Mouse (Mus musculus) hindbrain, embryonic 15.5 days (tissue): Measurements from ENCODE around the gene Npl. TPM values are rescaled to one million over a fixed set of nuclear protein-coding genes. Genes with fewer than 3 reads are reported as not detected.

Experiments
- ATAC-seq: fragments of 200-750 bp; cut with Nextera tagmentation; 2 replicates; pipeline ENCODE4 v1.8.0; 2017; ENCODE audit warnings: low read depth, moderate number of reproducible peaks, moderate TSS enrichment; ENCODE audit not compliant: low FRiP score
- H3K27ac ChIP-seq: fragments of 300-500 bp; sonication (generic); replicated peaks from 2 replicates; pipeline ENCODE4 v1.5.1; 2015; ENCODE audit warnings: mild to moderate bottlenecking, inconsistent platforms
- H3K27me3 ChIP-seq: fragments of 300-500 bp; sonication (generic); 2 replicates; pipeline ENCODE4 v1.6.1; 2015; ENCODE audit warnings: control low read depth, inconsistent platforms
- H3K36me3 ChIP-seq: fragments of 300-500 bp; sonication (generic); 2 replicates; pipeline ENCODE4 v1.6.1; 2015; ENCODE audit warnings: control low read depth, inconsistent platforms
- H3K4me1 ChIP-seq: fragments of 300-500 bp; sonication (generic); replicated peaks from 2 replicates; pipeline ENCODE4 v1.6.1; 2015; ENCODE audit warnings: control low read depth, inconsistent platforms
- H3K4me2 ChIP-seq: fragments of 300-500 bp; sonication (generic); 2 replicates; pipeline ENCODE4 v1.6.1; 2015; ENCODE audit warnings: moderate library complexity, mild to moderate bottlenecking, inconsistent platforms
- H3K4me3 ChIP-seq: fragments of 300-500 bp; sonication (generic); 2 replicates; pipeline ENCODE4 v1.5.1; 2015; ENCODE audit warnings: mild to moderate bottlenecking, inconsistent platforms
- H3K9ac ChIP-seq: fragments of 300-500 bp; sonication (generic); 2 replicates; pipeline ENCODE4 v1.6.1; 2015; ENCODE audit warnings: inconsistent platforms
- H3K9me3 ChIP-seq: fragments of 300-500 bp; sonication (generic); 2 replicates; pipeline ENCODE4 v1.6.1; 2016; ENCODE audit warnings: control low read depth, inconsistent platforms
- WGBS: fragments of 180-500 bp; shearing (Covaris S2); methylation state at CpG from one replicate; pipeline ENCODE4 v1.1.7; 2015; 5-methylcytosine and 5-hydroxymethylcytosine counted together
- polyA plus RNA-seq: library from polyadenylated mRNA; unstranded; fragments of >200 nt; fragmentation: Nextera tagmentation; extraction: Ambion mirVana; gene quantifications from 2 replicates; pipeline ENCODE4 v1.2.1, GENCODE M21; 2015

The Npl gene
- polyA plus RNA-seq, 1 experiment from 2014 or later: 14.7 TPM

DNA sequence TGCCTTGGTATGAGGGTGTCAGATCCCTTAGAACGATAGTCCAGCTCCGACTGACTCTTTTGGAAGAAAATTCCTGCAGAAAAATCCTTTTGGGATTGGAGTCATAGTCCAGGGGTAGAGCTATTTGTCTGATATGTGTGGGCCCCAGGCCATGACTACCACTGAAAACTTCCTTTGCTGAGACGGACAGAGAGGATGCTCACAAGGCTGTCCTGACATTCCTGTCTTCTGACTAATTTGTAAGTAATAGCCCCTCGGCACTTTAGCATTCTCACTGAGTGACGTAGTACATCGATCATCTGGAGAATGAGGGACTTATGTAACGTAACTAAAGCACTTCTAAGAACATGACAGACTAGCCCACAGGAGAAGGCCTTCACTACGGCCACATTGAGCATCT, 15.9 kb upstream of the Npl start:
- Histone ChIP-seq H3K36me3 (no peaks in the 10 kb centered on the region), H3K9ac (no peak overlapping the region), H3K27ac (no peak overlapping the region), H3K4me1 (peaks cover 6% of the 10 kb centered on the region; the same call in 1 of the 2 replicates), H3K4me3 (no peak overlapping the region), H3K4me2 (no peak overlapping the region), H3K27me3 (no peaks in the 10 kb centered on the region), H3K9me3 (no peaks in the 10 kb centered on the region)
- 80% methylated on average over 8 of the region's 8 CpGs for WGBS
- ATAC-seq: no peak

DNA sequence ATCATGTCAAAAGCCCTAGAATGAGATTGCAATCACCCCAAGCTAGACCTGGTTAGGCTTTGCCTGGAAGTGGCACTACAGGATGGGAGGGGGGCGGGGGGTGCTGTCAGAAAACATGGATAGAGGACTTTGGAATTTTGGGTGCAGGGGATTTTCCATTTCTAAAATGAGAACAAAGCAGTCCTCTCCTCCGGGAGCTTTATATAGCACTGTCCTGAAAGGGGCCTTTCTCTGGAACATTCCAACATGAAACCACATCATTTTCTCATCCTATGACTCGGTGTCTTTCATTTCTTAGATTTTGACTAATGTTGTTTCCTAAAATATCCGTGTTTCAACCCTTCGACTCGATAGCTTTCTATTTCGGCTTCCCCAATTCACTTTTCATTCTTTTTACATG, 14.9 kb upstream of the Npl start:
- Histone ChIP-seq H3K9ac (no peak overlapping the region), H3K4me1 (peaks cover 8% of the 10 kb centered on the region; the same call in 1 of the 2 replicates), H3K9me3 (no peaks in the 10 kb centered on the region), H3K4me3 (no peak overlapping the region), H3K36me3 (no peaks in the 10 kb centered on the region), H3K27me3 (no peaks in the 10 kb centered on the region), H3K27ac (no peak overlapping the region), H3K4me2 (no peak overlapping the region)
- ATAC-seq: no peak
- WGBS: 88% methylated on average over 7 of the region's 7 CpGs

DNA sequence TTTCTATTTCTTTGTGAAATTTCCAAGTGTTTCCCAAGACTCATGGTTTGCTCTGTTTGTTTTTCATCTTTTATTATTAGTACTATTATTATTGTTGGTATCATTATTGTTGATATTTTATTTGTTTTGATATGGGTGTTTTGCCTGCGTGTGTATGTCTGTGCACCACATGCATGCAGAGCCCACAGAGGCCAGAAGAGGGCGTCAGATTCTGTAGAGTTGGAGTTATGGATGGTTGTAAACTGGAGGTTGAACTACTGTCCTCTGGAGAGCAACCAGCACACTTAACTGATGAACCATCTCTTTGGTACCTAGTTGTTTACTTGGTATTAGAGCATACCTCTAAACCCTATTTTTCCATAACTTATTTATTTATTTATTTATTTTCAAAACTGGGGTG, 13.8 kb upstream of the Npl start:
- Histone ChIP-seq H3K4me1 (peaks cover 8% of the 10 kb centered on the region; the same call in 1 of the 2 replicates), H3K4me2 (no peak overlapping the region), H3K4me3 (no peak overlapping the region), H3K36me3 (no peaks in the 10 kb centered on the region), H3K27me3 (no peaks in the 10 kb centered on the region), H3K27ac (no peak overlapping the region), H3K9ac (no peak overlapping the region), H3K9me3 (no peaks in the 10 kb centered on the region)
- 58% methylated on average over 2 of the region's 2 CpGs for WGBS
- ATAC-seq: no peak

DNA sequence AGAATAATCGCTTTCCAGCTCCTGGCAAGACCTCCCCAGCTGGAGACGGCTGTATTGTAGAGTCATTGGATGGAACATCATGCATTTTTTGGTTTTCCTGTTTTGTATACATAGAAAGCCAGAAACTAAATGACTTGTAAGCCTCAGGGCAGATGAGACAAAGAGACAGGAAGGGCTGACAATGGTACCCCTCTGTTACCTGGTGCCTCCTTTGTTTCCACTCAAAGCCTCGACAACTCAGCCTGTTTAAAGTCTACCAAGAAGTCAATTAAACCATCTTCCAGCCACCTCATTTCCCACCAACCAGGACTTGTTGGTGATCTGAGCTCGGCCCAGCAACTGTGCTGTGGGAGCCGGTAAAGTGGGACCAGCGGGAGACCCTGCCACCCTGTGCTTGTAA, 11.0 kb upstream of the Npl start:
- no peak overlapping the region for H3K4me2 ChIP-seq
- no peak for ATAC-seq
- H3K9me3 ChIP-seq: no peaks in the 10 kb centered on the region
- 50% methylated on average over 6 of the region's 6 CpGs for WGBS
- no peak overlapping the region for H3K4me3 ChIP-seq
- H3K9ac ChIP-seq: no peak overlapping the region
- H3K27me3 ChIP-seq: no peaks in the 10 kb centered on the region
- no peak overlapping the region for H3K27ac ChIP-seq
- H3K4me1 ChIP-seq: peaks cover 8% of the 10 kb centered on the region; the same call in 1 of the 2 replicates
- no peaks in the 10 kb centered on the region for H3K36me3 ChIP-seq

DNA sequence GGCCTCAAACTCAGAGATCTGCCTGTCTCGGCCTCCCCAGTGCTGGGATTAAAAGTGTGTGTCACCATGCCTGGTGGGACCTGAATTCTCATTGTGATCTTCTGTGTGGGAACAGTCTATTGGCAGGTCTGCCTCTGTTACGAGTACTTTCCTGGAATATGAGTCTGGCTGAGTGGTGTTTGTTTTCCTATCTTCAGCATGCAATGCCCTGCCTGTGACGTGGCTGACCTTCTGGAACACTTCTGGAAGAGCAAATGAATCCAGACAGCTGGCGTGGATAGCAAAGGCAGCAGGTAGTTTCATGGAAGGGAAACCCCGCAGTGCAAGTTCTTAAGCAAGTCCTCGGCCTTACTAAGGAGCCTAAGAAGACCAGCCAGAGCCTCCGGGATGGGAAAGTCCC, 9.9 kb upstream of the Npl start:
- WGBS: 65% methylated on average over 7 of the region's 7 CpGs
- Histone ChIP-seq H3K4me3 (no peak overlapping the region), H3K9ac (no peak overlapping the region), H3K4me1 (peaks cover 8% of the 10 kb centered on the region; the same call in 1 of the 2 replicates), H3K36me3 (no peaks in the 10 kb centered on the region), H3K27ac (no peak overlapping the region), H3K4me2 (no peak overlapping the region), H3K9me3 (no peaks in the 10 kb centered on the region), H3K27me3 (no peaks in the 10 kb centered on the region)
- no peak for ATAC-seq

DNA sequence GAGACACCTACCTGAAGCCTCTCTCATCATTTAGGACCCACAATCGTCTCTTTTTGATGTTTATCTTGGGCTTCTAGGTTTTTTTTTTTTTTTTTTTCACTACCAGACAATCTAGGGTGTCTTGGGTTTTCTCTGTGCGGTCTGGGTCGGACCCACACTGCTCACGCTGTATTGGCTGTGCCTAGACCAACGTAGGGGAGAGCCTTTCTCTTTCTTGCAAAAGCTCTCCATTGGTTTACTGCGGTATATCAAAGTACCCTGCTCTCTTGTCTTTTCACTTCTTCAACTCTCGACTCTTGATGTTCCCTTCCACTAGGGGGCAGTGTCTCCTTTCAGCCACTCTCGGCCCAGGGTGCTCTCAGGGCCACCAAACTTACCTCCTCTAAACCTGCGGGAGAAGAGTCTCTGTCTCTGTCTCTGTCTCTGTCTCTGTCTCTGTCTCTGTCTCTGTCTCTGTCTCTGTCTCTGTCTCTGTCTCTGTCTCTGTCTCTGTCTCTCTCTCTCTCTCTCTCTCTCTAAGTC, 9.3 kb upstream of the Npl start:
- WGBS: 18% methylated on average over 9 of the region's 9 CpGs
- H3K27ac ChIP-seq: no peak overlapping the region
- H3K27me3 ChIP-seq: no peaks in the 10 kb centered on the region
- H3K4me2 ChIP-seq: no peak overlapping the region
- H3K9ac ChIP-seq: no peak overlapping the region
- 0 out of 2 replicates have a peak, but pooled peaks have one; percentile 57 for ATAC-seq
- H3K4me1 ChIP-seq: peaks cover 8% of the 10 kb centered on the region; the same call in 1 of the 2 replicates
- no peak overlapping the region for H3K4me3 ChIP-seq
- no peaks in the 10 kb centered on the region for H3K36me3 ChIP-seq
- no peaks in the 10 kb centered on the region for H3K9me3 ChIP-seq

DNA sequence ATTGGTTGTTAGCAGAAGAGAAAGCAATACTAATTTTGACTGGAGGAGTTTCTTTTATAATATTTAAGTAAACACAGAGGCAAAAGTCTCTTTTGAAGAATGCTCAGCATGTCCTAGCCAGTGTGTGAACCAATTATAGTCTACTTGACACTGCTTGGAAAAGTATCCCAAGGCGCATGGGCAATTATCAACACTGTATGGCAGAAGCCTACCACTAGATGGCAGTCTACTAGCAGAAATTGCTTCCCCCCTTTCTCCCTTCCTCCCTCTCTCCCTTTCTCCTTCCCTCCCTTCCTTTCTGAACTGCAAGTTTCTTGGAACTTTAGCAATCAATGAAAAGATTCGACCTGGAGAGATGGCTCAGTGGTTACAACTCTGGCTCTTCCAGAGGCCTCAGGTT, 7.1 kb upstream of the Npl start:
- H3K27ac ChIP-seq: no peak overlapping the region
- no peak overlapping the region for H3K9ac ChIP-seq
- ATAC-seq: 0 out of 2 replicates have a peak, but pooled peaks have one; percentile 31
- no peak overlapping the region for H3K4me2 ChIP-seq
- H3K4me3 ChIP-seq: no peak overlapping the region
- no peaks in the 10 kb centered on the region for H3K27me3 ChIP-seq
- H3K9me3 ChIP-seq: no peaks in the 10 kb centered on the region
- H3K36me3 ChIP-seq: no peaks in the 10 kb centered on the region
- WGBS: 11% methylated on average over 2 of the region's 2 CpGs
- H3K4me1 ChIP-seq: peaks cover 8% of the 10 kb centered on the region; the same call in 1 of the 2 replicates

DNA sequence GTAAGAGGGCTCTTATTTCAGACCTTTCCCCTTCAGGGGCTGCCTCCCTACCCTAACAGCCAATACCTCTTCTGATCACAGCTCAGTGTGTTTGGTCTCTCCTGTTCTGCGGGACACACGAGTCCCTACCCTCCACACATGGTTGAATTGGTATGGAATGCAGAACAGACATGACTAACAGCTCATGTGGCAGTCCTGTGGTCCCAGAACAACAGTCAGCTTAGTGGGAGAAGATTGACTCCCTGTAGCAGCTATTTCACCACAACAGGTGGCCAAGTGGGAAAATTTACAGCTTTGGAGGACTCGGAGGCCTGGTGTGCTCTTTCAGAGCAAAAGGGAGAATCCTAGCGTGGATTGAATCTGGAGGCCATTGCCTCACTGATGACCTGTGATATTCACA, 6.4 kb upstream of the Npl start:
- Histone ChIP-seq H3K4me1 (peaks cover 7% of the 10 kb centered on the region; the same call in 1 of the 2 replicates), H3K9ac (no peak overlapping the region), H3K4me3 (no peak overlapping the region), H3K27me3 (no peaks in the 10 kb centered on the region), H3K4me2 (no peak overlapping the region), H3K9me3 (no peaks in the 10 kb centered on the region), H3K36me3 (no peaks in the 10 kb centered on the region), H3K27ac (no peak overlapping the region)
- 86% methylated on average over 4 of the region's 4 CpGs for WGBS
- no peak for ATAC-seq

DNA sequence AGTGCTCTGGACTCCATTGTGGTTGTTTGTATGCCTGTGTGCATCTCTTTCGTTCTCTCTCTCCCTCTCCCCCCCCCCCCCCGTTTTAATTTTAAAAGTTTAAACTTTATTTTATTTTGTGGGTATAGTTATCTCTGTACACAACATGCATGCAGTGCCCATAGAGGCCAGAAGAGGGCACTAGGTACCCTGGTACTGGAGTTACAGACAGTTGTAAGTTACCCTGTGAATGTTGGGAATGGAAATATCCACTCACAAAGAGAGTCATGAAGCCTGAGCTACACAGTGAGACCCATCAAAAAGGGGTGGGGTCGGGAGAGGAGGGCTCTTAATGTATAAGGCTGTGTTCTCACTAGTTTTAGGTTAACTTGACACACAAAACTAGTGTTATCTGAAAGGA, 969 bp upstream of the Npl start:
- Histone ChIP-seq H3K9ac (no peak overlapping the region), H3K4me2 (no peak overlapping the region), H3K36me3 (no peaks in the 10 kb centered on the region), H3K4me3 (no peak overlapping the region), H3K9me3 (no peaks in the 10 kb centered on the region), H3K27me3 (no peaks in the 10 kb centered on the region), H3K27ac (no peak overlapping the region), H3K4me1 (0 out of 2 replicates have a peak, but pooled peaks cover 8% of the 10 kb centered on the region)
- WGBS: 34% methylated on average over 3 of the region's 3 CpGs
- 0 out of 2 replicates have a peak, but pooled peaks have one; percentile 57 for ATAC-seq

DNA sequence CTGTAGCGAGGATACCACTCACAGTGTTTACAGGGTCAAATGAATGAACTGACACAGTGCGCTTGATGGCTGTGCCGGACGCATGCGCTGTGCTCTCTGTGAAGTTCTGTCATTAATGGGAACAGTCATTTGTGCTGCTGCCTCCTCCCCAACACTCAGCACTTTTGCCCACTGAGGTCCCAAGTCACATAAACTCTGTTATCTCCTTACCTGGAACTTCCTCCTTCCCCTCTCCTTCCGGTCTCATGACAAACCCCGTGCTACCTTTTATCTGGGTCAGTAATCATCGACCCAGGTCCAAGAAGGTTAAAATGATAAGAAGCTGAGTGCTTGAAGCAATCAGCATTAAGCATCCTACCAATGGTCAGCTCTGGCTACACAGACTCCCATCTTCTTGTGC, 2.3 kb downstream of the Npl start:
- H3K27me3 ChIP-seq: no peaks in the 10 kb centered on the region
- 89% methylated on average over 8 of the region's 8 CpGs for WGBS
- no peak overlapping the region for H3K27ac ChIP-seq
- H3K4me3 ChIP-seq: no peak overlapping the region
- H3K9ac ChIP-seq: no peak overlapping the region
- no peak for ATAC-seq
- no peak overlapping the region for H3K4me2 ChIP-seq
- no peaks in the 10 kb centered on the region for H3K9me3 ChIP-seq
- 0 out of 2 replicates have a peak, but pooled peaks cover 8% of the 10 kb centered on the region for H3K4me1 ChIP-seq
- H3K36me3 ChIP-seq: no peaks in the 10 kb centered on the region

DNA sequence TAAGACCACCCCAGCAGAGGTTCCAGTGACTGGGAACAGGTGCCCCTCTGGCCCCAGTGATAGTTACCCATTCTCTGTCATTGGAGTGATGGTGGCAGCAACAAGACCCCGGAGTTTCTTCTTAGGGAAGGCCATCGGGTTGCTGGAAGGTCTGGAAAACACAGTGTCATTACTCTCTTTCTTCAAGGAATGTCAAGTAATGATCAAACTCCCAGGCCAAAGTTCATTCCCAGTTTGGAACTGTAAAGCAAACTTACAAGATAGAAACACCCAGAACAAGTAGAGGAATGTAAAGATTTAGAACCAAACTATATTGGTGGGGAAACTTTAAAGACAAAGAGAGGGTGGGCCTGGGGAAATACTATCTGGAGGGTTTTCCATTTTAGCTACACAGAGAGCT, 4.6 kb downstream of the Npl start:
- Histone ChIP-seq H3K4me1 (0 out of 2 replicates have a peak, but pooled peaks cover 8% of the 10 kb centered on the region), H3K36me3 (no peaks in the 10 kb centered on the region), H3K9me3 (no peaks in the 10 kb centered on the region), H3K9ac (no peak overlapping the region), H3K27ac (no peak overlapping the region), H3K27me3 (no peaks in the 10 kb centered on the region), H3K4me2 (no peak overlapping the region), H3K4me3 (no peak overlapping the region)
- ATAC-seq: no peak
- WGBS: 92% methylated on average over 2 of the region's 2 CpGs

DNA sequence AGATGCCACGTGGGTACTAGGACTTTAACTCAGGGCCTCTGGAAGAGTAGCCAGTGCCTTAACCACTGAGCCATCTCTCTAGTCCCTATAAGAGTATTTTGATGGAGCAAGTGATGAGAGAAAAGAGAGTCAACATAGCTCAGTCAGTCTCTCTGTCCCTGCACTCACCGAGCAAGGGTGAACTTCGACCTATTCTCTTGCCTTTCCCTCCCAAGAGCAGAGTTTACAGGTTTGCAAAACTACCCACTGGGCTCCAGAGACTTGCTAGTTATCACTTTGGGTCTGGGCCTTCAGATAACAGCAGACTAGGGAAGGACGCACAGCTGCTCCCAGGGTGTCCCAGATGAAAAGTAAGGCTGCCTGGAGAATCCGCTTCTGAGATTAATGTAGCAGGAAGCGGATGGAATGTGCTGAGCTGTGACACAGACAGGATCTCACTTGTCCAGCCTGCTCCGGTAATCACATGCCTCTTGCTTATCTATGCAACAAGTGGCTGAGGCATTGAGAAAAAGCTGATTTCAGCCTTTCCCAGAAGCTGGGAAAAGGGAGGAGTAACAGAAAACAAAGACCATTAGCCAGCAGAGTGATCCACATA, 7.0 kb downstream of the Npl start:
- Histone ChIP-seq H3K9me3 (no peaks in the 10 kb centered on the region), H3K4me3 (no peak overlapping the region), H3K9ac (no peak overlapping the region), H3K27me3 (no peaks in the 10 kb centered on the region), H3K4me2 (no peak overlapping the region), H3K4me1 (no peaks in the 10 kb centered on the region), H3K27ac (no peak overlapping the region), H3K36me3 (no peaks in the 10 kb centered on the region)
- 60% methylated on average over 7 of the region's 7 CpGs for WGBS
- ATAC-seq: no peak

DNA sequence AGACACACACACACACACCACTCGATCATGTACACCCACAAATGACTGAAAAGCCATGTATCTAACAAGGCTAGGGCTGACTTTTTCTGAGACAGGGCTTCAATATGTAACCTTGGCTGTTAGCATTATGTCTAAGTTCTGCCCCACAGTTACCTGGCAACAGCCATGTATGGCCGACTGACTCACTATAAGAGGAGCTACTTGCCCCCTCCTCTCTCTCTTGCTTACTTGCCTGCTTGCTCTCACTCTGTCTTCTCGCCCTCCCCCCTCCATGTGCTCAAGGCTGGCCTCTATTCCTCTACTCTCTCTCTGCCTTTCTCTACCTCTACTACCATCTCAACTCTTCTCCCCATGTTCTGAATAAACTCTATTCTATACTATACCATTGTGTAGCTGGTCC, 9.1 kb downstream of the Npl start:
- H3K4me2 ChIP-seq: no peak overlapping the region
- H3K4me3 ChIP-seq: no peak overlapping the region
- no peak for ATAC-seq
- no peaks in the 10 kb centered on the region for H3K4me1 ChIP-seq
- H3K9ac ChIP-seq: no peak overlapping the region
- peak overlapping the region; percentile 48; the same call in 1 of the 2 replicates for H3K27ac ChIP-seq
- no peaks in the 10 kb centered on the region for H3K9me3 ChIP-seq
- no peaks in the 10 kb centered on the region for H3K27me3 ChIP-seq
- H3K36me3 ChIP-seq: no peaks in the 10 kb centered on the region
- 59% methylated on average over 3 of the region's 3 CpGs for WGBS
